In the genomic region with DNA sequence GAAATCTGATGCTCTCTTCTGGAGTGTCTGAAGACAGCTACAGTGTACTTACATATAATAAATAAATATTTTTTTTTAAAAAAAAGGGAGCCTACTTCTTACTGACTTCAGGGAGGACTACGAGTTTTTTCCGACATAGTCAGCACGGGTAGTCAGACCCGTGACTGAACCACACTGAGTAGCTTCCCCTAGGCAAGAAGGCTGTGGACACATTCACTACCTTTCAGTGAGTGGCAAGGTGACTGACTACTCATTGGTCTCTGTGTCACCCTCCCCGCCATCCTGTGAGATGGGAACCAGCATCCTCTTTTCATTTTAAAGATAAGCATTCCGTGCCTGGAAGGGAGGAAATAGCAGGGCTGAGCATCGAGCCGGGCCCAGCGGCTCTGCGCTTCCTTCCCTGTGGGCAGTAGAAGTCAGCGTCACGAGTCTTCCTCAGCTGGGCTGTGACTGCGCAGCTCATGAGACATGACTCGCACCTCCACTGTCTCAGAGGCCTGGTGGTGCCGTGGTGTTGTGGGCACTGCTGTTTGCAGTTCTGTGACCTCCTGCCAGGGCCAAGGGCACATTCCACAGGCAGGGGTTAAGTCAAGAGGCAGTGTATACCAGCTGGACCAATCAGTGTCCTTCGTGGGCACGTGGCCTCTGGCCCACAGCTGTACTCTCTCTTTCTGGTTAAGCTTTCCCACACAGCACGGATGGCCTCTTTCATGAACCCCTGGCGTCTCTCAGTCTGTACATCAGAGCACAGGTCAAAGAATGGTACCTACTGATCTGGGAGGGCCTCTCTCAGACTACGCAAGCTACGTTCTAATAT, we compare ENCODE assay signal across 8 mouse cellular contexts. TPM values are rescaled to one million over a fixed set of nuclear protein-coding genes. Genes with fewer than 3 reads are reported as not detected.
DNase-seq lines count a peak whose midpoint lies in the region; ATAC-seq lines count a peak whose summit lies in the region.

No protein-coding gene starts in this region.

- no peak for DNase-seq in kidney, postnatal 14 days
- DNase-seq in R1 (ENCODE audit: low read depth, low spot score): peak; percentile 13
- DNase-seq in heart, postnatal 36 days: peak; percentile 31 to 40
- peak; percentile 63 to 80 for DNase-seq in monocyte, adult 2 months (ENCODE audit: low read depth in 1 of 2, low spot score in 2 of 2)
- no peak for DNase-seq in cerebellum, adult 8-10 months
- DNase-seq in cerebellum, postnatal 10 days: no peak

- H3K36me3 ChIP-seq in kidney, embryonic 16.5 days (ENCODE audit: insufficient read depth, low read length): no peaks in the 10 kb centered on the region
- H3K36me3 ChIP-seq in neural tube, embryonic 15.5 days: no peaks in the 10 kb centered on the region

- no peaks in the 10 kb centered on the region for H3K27me3 ChIP-seq in kidney, embryonic 16.5 days (ENCODE audit: insufficient read depth, low read length)
- no peaks in the 10 kb centered on the region for H3K27me3 ChIP-seq in neural tube, embryonic 15.5 days (replicated peaks)

- no peaks in the 10 kb centered on the region for H3K4me1 ChIP-seq in kidney, embryonic 16.5 days (ENCODE audit: insufficient read depth, low read length)
- H3K4me1 ChIP-seq in neural tube, embryonic 15.5 days: no peaks in the 10 kb centered on the region

- no peak overlapping the region for H3K4me3 ChIP-seq in kidney, embryonic 16.5 days (ENCODE audit: low read length)
- H3K4me3 ChIP-seq in neural tube, embryonic 15.5 days (replicated peaks): no peak overlapping the region

- intact Hi-C loops in heart, postnatal 36 days (cut with DNase I): no loop called here

- H3K4me2 ChIP-seq in kidney, embryonic 16.5 days (replicated peaks; ENCODE audit: low read depth, low read length): no peak overlapping the region
- H3K4me2 ChIP-seq in neural tube, embryonic 15.5 days: no peak overlapping the region

- WGBS in kidney, embryonic 16.5 days: 68% methylated on average over 21 of the region's 21 CpGs
- 82% methylated on average over 21 of the region's 21 CpGs for WGBS in neural tube, embryonic 15.5 days

- H3K9me3 ChIP-seq in kidney, embryonic 16.5 days (ENCODE audit: low read length): no peaks in the 10 kb centered on the region
- H3K9me3 ChIP-seq in neural tube, embryonic 15.5 days (replicated peaks): no peaks in the 10 kb centered on the region

- H3K27ac ChIP-seq in kidney, embryonic 16.5 days (ENCODE audit: low read length): no peak overlapping the region
- no peak overlapping the region for H3K27ac ChIP-seq in neural tube, embryonic 15.5 days (replicated peaks)

- ATAC-seq in kidney, embryonic 16.5 days (ENCODE audit: low FRiP score, low TSS enrichment): 0 out of 2 replicates have a peak, but pooled peaks have one; percentile 27
- no peak for ATAC-seq in neural tube, embryonic 15.5 days (ENCODE audit: low FRiP score)

- no peak overlapping the region for H3K9ac ChIP-seq in kidney, embryonic 16.5 days (replicated peaks; ENCODE audit: low read length)
- H3K9ac ChIP-seq in neural tube, embryonic 15.5 days (replicated peaks): no peak overlapping the region

RNA-seq across cellular contexts. Expression of gene Pik3ap1, which starts 45.7 kb away (rescaled TPM):
- polyA plus RNA-seq in kidney, embryonic 16.5 days (2015; fragmentation: Nextera tagmentation; extraction: Ambion mirVana): 2.1 and 2.3 TPM in 2 replicates
- 1 to 10 TPM; 1.7 to 2.5 TPM for total RNA-seq in heart, postnatal 36 days (2021)
- polyA plus RNA-seq in neural tube, embryonic 15.5 days (2015; fragmentation: Nextera tagmentation; extraction: Ambion mirVana): 1.6 and 2.7 TPM in 2 replicates

Comparison
In these comparisons a context has a peak if more than half of its experiments do, and no peak if none do; other contexts are left out.
1. DNase-seq: peak in R1 (single experiment), heart, postnatal 36 days (2 of 2) and monocyte, adult 2 months (2 of 2); none in kidney, postnatal 14 days (single experiment), cerebellum, adult 8-10 months (single experiment) and cerebellum, postnatal 10 days (0 of 2).